8 mouse cellular contexts compared by ENCODE assay signal in the genomic region with DNA sequence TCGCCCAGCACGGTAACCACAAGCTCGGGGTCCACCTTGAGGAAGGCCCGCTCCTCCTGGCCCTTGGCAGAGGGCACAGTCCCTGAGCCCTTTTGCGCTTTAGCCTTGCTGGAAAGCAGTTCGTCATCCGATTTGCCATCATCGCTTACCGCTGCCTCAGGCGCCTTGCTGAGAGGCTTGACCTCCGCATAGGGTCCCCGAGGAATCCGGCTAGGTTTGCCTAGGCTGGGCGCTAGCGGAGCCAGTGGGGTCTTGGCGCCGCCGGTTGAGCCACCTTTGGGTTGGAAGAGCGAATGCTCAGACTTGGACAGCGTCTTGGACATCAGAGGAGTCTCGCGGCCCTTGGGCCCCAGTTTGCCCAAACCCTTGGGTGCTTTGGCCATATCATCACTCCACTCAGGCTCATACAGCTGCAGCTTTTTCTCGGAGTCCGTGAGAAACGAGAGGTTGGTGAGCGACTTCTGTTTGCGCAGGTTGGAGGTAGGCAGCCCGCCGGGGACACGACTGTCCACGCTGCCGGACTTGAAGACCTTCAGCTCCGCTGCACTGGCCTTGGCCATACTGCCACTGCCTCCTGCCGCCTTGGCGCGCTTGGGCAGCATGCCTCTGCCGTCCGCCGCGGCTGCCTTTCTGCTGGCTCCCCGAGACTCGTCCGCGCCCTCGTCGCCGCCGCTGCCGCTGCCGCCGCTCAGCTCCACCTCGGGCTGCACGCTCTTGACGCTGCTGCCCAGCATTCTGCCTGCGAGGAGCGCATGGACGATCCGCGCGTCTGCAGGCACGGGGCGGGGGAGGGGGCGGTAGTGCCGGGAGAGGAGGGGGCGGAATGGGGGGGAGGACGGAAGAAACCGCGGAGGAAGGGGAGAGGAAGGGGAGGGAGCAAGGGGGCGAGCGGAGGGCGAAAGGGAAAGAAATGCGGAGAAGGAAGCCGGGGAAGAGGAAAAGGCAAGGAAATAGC. TPM values are rescaled to one million over a fixed set of nuclear protein-coding genes. Genes with fewer than 3 reads are reported as not detected.
DNase-seq lines count a peak whose midpoint lies in the region; ATAC-seq lines count a peak whose summit lies in the region.

No protein-coding gene starts in this region.

- H3K9me3 ChIP-seq in forebrain, embryonic 12.5 days, result no peaks in the 10 kb centered on the region
- no peaks in the 10 kb centered on the region for H3K9me3 ChIP-seq in hindbrain, embryonic 10.5 days

- peaks cover 67% of the 10 kb centered on the region for H3K4me1 ChIP-seq in forebrain, embryonic 12.5 days
- H3K4me1 ChIP-seq in hindbrain, embryonic 10.5 days (replicated peaks), result peaks cover 76% of the 10 kb centered on the region

- H3K4me3 ChIP-seq in forebrain, embryonic 12.5 days (replicated peaks), result peak overlapping the region; percentile 64
- peak overlapping the region; percentile 77 for H3K4me3 ChIP-seq in hindbrain, embryonic 10.5 days

- DNase-seq in urinary bladder, postnatal 14 days (ENCODE audit: low spot score), result peak; percentile 38
- DNase-seq in urinary bladder, postnatal 10 days (ENCODE audit: low spot score), result no peak
- peak; percentile 78 for DNase-seq in hindbrain, embryonic 10.5 days (ENCODE audit: low spot score)
- peak; percentile 33 for DNase-seq in left cerebral cortex, adult 11 months (ENCODE audit: low spot score)
- DNase-seq in lung, postnatal 14 days, result peak; percentile 38
- DNase-seq in right cerebral cortex, adult 2 months (ENCODE audit: low spot score in 2 of 2), result peak; percentile 63 to 64
- DNase-seq in B cell, adult 2 months, result no peak

- H3K27me3 ChIP-seq in forebrain, embryonic 12.5 days, result peaks cover 5% of the 10 kb centered on the region; the same call in 1 of the 2 replicates
- peaks cover 26% of the 10 kb centered on the region; the same call in 1 of the 2 replicates for H3K27me3 ChIP-seq in hindbrain, embryonic 10.5 days (ENCODE audit: insufficient read depth, poor library complexity, severe bottlenecking)

- peak; percentile 70 for ATAC-seq in forebrain, embryonic 12.5 days (ENCODE audit: low FRiP score)

- peak overlapping the region; percentile 95 for H3K4me2 ChIP-seq in forebrain, embryonic 12.5 days

- H3K9ac ChIP-seq in forebrain, embryonic 12.5 days, result peak overlapping the region; percentile 80

- H3K36me3 ChIP-seq in forebrain, embryonic 12.5 days (replicated peaks), result no peaks in the 10 kb centered on the region
- H3K36me3 ChIP-seq in hindbrain, embryonic 10.5 days, result no peaks in the 10 kb centered on the region

- peak overlapping the region; percentile 90 for H3K27ac ChIP-seq in forebrain, embryonic 12.5 days
- H3K27ac ChIP-seq in hindbrain, embryonic 10.5 days, result peak overlapping the region; percentile 88

- WGBS in forebrain, embryonic 12.5 days, result under 1% methylated on average over 70 of the region's 73 CpGs
- WGBS in hindbrain, embryonic 10.5 days, result under 1% methylated on average over 73 of the region's 73 CpGs

RNA-seq across cellular contexts. Expression of gene Nav1, which starts 22.2 kb away (rescaled TPM):
- polyA plus RNA-seq in forebrain, embryonic 12.5 days (2016; fragmentation: Nextera tagmentation; extraction: Ambion mirVana), result 32.4 and 37.9 TPM in 2 replicates
- 16.1 and 19.3 TPM in 2 replicates for polyA plus RNA-seq in hindbrain, embryonic 10.5 days (2016; fragmentation: Nextera tagmentation; extraction: Ambion mirVana)

Comparison
In these comparisons a context has a peak if more than half of its experiments do, and no peak if none do; other contexts are left out.
1. DNase-seq: peak in urinary bladder, postnatal 14 days (single experiment), hindbrain, embryonic 10.5 days (single experiment), left cerebral cortex, adult 11 months (single experiment), lung, postnatal 14 days (single experiment) and right cerebral cortex, adult 2 months (2 of 2); none in urinary bladder, postnatal 10 days (single experiment) and B cell, adult 2 months (0 of 2).